Mouse (Mus musculus): ENCODE results near the gene Gdf3.

Gdf3 gene

GRCm38 (mm10) chr6:122569113-122569512, 40.8 kb downstream of the Gdf3 start:
- peak; percentile 52 for DNase-seq (ENCODE audit: low read depth, low spot score)

- DNase-seq (ENCODE audit: low read depth, low spot score) = peak; percentile 39
These were observed 44.7 kb downstream of the Gdf3 start for GRCm38 (mm10) chr6:122565070-122565784.

- peak; percentile 70 for DNase-seq (ENCODE audit: low read depth, low spot score)
These were observed 47.4 kb downstream of the Gdf3 start for GRCm38 (mm10) chr6:122562463-122562862.

GRCm38 (mm10) chr6:122561005-122561404, 48.9 kb downstream of the Gdf3 start:
- DNase-seq (ENCODE audit: low read depth, low spot score) = no peak

- peak; percentile 90 for DNase-seq (ENCODE audit: low read depth, low spot score)
These were observed 49.5 kb downstream of the Gdf3 start for GRCm38 (mm10) chr6:122560427-122560826.

GRCm38 (mm10) chr6:122556959-122557561, 52.8 kb downstream of the Gdf3 start:
- DNase-seq (ENCODE audit: low read depth, low spot score) = peak; percentile 95

Data from A20 (cell line).